Mouse (Mus musculus) hindbrain, embryonic 10.5 days (tissue): ENCODE data around the gene Mrpl55. TPM values are rescaled to one million over a fixed set of nuclear protein-coding genes. Genes with fewer than 3 reads are reported as not detected.
A peak's percentile ranks its signal among the peaks of the same experiment; 100 is the strongest.
"Not testable (repeated sequence)": the region's sequence is repeated elsewhere in the genome, so short reads cannot be mapped to it uniquely, and the experiment has no call there.

Source experiments
- DNase-seq: peaks from one replicate; pipeline ENCODE4 v3.0.0-alpha.2; 2017; ENCODE audit warnings: low spot score
- H3K27ac ChIP-seq: fragments of 300-500 bp; sonication (generic); 2 replicates; pipeline ENCODE4 v1.5.1; 2016; ENCODE audit warnings: mild to moderate bottlenecking, moderate library complexity
- H3K27me3 ChIP-seq: fragments of 300-500 bp; sonication (generic); 2 replicates; pipeline ENCODE4 v1.6.1; 2016; ENCODE audit warnings: mild to moderate bottlenecking; ENCODE audit not compliant: poor library complexity, insufficient read depth, severe bottlenecking
- H3K36me3 ChIP-seq: fragments of 300-500 bp; sonication (generic); 2 replicates; pipeline ENCODE4 v1.6.1; 2016; ENCODE audit warnings: mild to moderate bottlenecking, moderate library complexity
- H3K4me1 ChIP-seq: fragments of 300-500 bp; sonication (generic); replicated peaks from 2 replicates; pipeline ENCODE4 v1.6.1; 2016; ENCODE audit warnings: mild to moderate bottlenecking
- H3K4me3 ChIP-seq: fragments of 300-500 bp; sonication (generic); 2 replicates; pipeline ENCODE4 v1.5.1; 2016; ENCODE audit warnings: mild to moderate bottlenecking, moderate library complexity
- H3K9me3 ChIP-seq: fragments of 300-500 bp; sonication (generic); 2 replicates; pipeline ENCODE4 v1.6.1; 2016; ENCODE audit warnings: mild to moderate bottlenecking, moderate library complexity
- WGBS: fragments of 180-500 bp; shearing (Covaris S2); methylation state at CpG from one replicate; pipeline ENCODE4 v1.1.7; 2016; 5-methylcytosine and 5-hydroxymethylcytosine counted together
- polyA plus RNA-seq: library from polyadenylated mRNA; unstranded; fragments of >200 nt; fragmentation: Nextera tagmentation; extraction: Ambion mirVana; gene quantifications from 2 replicates; pipeline ENCODE4 v1.2.1, GENCODE M21; 2016

The Mrpl55 gene
- polyA plus RNA-seq, 1 experiment from 2014 or later = 129 TPM

DNA sequence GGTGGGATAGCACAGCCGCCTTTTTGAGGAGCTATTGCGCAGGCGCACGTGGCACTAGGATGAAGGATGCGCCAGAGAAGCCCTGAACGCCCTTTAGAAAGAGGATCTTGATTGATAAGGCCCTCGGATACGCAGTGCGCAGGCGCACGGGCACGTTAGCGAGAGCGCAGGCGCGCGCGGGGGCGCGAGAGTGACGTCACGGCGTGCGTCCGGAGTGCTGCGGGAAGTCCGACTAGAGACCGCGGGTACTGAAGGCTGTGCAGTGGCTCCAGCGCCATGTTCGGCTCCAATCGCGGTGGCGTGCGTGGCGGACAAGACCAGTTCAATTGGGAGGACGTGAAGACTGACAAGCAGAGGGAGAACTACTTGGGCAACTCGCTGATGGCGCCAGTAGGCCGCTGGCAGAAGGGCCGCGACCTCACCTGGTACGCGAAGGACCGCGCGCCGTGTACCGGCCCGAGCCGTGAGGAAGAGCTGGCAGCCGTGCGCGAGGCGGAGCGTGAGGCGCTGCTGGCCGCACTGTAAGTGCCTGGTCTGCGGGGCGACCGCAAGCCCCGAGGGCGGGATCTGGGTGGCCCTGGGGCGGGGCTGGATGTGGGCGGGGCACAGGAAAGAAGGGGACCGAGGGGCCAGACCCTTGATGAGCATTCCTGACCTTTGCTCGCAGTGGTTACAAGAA, 6.0 kb downstream of the Mrpl55 start, which contains the start of gene 2310033P09Rik:
TSS of gene 2310033P09Rik (plus strand) at position 169 of the 679 bp plus-strand sequence.
- Histone ChIP-seq H3K27ac (peak within 1 kb of the TSS; percentile 94), H3K9me3 (no peaks in the 10 kb centered on the region), H3K36me3 (peaks cover 76% of the 10 kb centered on the region), H3K4me1 (peaks cover 29% of the 10 kb centered on the region), H3K27me3 (no peaks in the 10 kb centered on the region), H3K4me3 (peak within 1 kb of the TSS; percentile 95)
- DNase-seq = peak; percentile 96
- under 1% methylated on average over 67 of the region's 67 CpGs for WGBS

DNA sequence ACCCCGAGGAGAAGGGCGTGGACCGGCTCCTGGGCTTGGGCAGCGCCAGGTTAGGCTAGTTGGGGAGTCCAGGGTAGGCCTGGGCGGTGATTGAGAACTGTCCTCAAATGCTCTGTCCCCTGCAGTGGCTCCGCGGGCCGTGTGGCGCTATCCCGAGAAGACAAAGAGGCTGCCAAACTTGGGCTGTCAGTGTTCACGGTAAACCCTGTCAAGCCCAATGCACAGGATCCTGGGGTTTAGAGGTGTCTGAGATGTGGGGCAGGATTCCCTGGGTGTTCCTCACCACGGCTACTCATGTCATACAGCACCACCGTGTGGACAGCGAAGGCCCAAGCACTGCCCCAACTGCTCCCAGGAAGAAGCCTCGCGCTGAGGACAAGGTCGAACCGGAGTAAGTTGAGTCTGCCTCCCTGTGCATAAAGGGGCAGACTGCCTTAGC, 6.7 kb downstream of the Mrpl55 start:
- WGBS = 12% methylated on average over 18 of the region's 18 CpGs
- DNase-seq = peak; percentile 73
- Histone ChIP-seq H3K9me3 (no peaks in the 10 kb centered on the region), H3K4me3 (peak overlapping the region; percentile 95), H3K27me3 (no peaks in the 10 kb centered on the region), H3K36me3 (peaks cover 79% of the 10 kb centered on the region), H3K4me1 (peaks cover 29% of the 10 kb centered on the region), H3K27ac (peak overlapping the region; percentile 94)

DNA sequence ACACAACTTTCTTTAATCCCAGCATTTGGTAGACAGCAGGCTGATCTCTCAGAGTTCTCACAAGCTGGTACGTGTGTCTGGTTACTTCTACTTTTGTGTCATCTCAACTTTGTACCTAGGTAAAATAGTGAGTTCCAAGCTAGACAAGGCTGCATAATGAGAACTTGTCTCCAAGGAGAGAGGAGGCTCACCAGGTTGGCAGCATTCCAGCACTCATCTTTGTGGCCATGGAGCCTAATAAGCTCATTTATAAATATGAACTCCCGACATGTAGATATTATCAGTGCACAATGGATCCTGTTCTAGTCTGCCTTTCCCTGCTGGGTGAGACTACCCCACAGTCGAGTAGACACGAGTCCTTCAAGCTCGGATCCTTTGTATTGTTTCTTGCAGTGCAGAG, 7.3 kb downstream of the Mrpl55 start:
- H3K36me3 ChIP-seq = peaks cover 79% of the 10 kb centered on the region
- 81% methylated on average over 5 of the region's 5 CpGs for WGBS
- no peak for DNase-seq
- no peaks in the 10 kb centered on the region for H3K27me3 ChIP-seq
- H3K27ac ChIP-seq = no peak overlapping the region; the same call in 1 of the 2 replicates
- peak overlapping the region; percentile 95 for H3K4me3 ChIP-seq
- no peaks in the 10 kb centered on the region for H3K9me3 ChIP-seq
- peaks cover 29% of the 10 kb centered on the region for H3K4me1 ChIP-seq

DNA sequence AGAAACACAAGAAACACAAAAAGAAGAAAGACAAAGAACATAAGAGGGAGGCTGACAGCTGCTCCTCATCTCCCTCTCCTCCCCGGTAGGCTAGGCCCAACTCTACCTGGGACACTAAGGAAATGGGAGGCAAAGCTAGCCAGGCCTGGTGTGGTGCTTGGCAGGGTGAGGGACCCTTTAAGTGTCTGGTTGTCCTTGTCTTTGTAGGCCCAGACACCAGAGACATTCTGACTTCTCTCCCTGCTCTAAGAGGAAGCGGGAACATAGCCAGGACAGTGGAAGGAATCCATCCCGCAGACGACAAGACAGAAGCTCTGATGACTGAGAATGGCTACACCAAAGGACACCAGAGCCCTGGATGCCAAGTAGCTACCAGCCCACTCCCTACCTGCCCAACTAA, 7.7 kb downstream of the Mrpl55 start:
- WGBS = 92% methylated on average over 4 of the region's 4 CpGs
- H3K27ac ChIP-seq = no peak overlapping the region
- H3K4me1 ChIP-seq = peaks cover 29% of the 10 kb centered on the region
- no peaks in the 10 kb centered on the region for H3K9me3 ChIP-seq
- H3K27me3 ChIP-seq = no peaks in the 10 kb centered on the region
- H3K4me3 ChIP-seq = no peak overlapping the region
- DNase-seq = no peak
- peaks cover 79% of the 10 kb centered on the region for H3K36me3 ChIP-seq

DNA sequence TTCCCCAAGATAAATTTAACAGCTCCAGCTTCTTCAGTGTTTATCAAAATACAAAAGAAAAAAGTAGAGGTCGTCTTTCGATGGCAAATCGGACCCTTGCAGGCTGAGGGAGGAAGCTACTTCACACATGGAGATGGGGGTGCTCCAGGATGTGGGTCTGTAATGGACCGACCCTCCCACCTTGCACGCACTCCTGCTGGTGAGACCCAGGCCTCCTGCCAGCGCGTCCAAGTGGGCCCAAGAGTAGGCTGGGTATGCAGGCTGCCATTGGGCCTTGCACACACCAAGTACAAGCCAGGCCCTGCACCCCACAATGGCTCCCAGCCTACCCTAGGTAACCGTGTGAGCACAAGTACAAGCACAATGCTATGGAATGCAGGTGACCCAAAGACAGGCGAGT, 9.3 kb downstream of the Mrpl55 start:
- peaks cover 77% of the 10 kb centered on the region for H3K36me3 ChIP-seq

DNA sequence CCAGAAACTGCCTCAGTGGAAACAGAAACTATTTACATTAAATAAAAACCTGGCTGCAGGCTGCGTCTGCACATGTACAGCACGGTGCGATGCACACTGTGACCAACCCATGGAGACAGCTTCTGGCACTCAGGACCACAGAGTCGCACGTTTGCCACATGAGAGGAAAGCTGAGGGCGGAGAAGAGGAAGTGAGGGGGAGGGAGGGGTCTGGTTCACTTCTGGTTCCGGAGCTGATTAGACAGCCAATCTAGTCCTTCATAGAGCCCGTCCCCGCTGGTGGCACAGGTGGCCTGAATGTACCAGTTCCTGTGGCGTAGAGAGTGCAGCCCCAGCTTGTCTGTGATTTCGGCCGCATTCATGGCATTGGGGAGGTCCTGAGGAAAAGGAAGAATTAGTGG, 10.0 kb downstream of the Mrpl55 start:
- H3K9me3 ChIP-seq, H3K4me3 ChIP-seq, DNase-seq, H3K27me3 ChIP-seq, H3K27ac ChIP-seq: not testable (repeated sequence)
- peaks cover 29% of the 10 kb centered on the region for H3K4me1 ChIP-seq
- 90% methylated on average over 12 of the region's 12 CpGs for WGBS
- peaks cover 80% of the 10 kb centered on the region for H3K36me3 ChIP-seq

More for the DNA sequence above, 9.3 kb downstream of the Mrpl55 start:
- not testable (repeated sequence) for H3K27ac ChIP-seq, DNase-seq, H3K9me3 ChIP-seq, H3K4me3 ChIP-seq, H3K27me3 ChIP-seq
- WGBS = 89% methylated on average over 9 of the region's 9 CpGs
- peaks cover 29% of the 10 kb centered on the region for H3K4me1 ChIP-seq

DNA sequence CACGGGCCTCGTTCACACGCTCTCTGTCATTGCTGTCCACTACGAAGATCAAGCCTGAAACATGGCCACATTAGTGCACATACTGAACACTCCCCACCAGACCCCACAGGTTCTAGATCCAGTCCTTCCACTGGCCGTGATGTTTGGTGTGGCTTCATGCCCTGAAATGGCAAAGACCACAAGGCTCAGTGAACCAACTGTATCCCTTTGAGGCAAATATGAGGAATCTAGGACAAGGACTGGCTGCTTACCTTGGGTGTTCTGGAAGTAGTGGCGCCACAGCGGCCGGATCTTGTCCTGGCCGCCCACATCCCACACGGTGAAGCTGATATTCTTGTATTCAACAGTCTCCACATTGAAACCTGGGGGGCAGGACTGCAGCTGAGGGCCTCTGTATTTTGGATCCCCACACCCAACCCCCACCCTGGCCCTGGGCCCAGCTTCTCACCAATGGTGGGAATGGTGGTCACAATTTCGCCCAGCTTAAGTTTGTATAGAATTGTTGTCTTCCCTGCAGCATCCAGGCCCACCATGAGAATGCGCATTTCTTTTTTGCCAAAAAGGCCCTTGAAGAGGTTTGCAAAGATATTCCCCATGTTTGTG, 10.7 kb downstream of the Mrpl55 start:
- no peak for DNase-seq
- no peak overlapping the region for H3K27ac ChIP-seq
- H3K27me3 ChIP-seq = no peaks in the 10 kb centered on the region
- H3K4me1 ChIP-seq = peaks cover 27% of the 10 kb centered on the region
- H3K36me3 ChIP-seq = peaks cover 87% of the 10 kb centered on the region
- H3K4me3 ChIP-seq = no peak overlapping the region
- 95% methylated on average over 12 of the region's 12 CpGs for WGBS
- H3K9me3 ChIP-seq = no peaks in the 10 kb centered on the region

DNA sequence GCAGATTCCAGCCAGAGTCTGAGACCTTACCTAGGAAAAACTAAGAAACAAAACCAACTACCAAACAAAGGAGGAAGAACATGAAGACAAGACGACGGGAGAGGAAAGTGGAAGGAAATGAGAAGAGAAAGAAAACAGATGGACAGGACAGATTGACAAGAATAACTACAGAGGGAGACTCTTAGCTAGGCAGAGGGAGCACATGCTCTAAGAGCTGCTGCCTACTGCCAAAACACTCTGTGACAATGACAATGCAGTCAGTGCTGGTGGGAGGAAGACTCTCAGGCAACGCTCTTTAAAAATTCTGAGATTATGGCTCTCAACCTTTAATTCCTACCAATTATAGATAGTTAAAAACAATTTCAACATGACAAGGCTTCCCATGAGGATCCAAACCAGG, 14.7 kb downstream of the Mrpl55 start:
- Histone ChIP-seq H3K36me3 (peaks cover 93% of the 10 kb centered on the region), H3K4me1 (peaks cover 14% of the 10 kb centered on the region; the same call in 1 of the 2 replicates)

DNA sequence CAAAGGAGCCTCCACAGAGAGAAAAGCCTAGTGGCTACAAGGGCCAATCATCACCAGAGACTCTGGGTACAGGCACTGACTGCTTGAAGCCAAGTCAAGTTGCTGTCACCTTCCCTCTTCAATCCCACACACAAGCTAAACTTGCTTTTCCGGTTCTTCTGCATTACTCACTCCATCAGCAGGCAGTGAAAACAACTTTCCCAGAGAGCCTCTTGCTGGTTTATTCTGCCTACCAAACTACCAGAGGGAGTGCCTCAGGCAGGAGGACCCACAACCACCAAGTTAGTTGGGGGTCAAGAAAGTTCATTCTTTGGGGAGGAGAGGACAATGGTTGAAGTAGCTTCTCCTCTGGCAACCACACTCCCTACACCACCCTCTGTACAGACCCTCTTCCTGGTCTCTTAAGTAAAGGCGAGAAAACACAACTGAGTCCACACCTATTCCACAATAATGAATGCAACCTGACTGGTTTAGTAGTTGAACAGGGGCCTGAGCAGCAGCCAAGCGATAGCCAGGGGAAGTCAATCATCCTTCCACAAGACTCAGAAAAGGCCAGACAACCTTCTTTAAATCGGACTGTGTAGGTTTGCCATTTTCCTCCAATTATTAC, 16.2 kb downstream of the Mrpl55 start:
- Histone ChIP-seq H3K4me1 (peaks cover 14% of the 10 kb centered on the region; the same call in 1 of the 2 replicates), H3K36me3 (peaks cover 87% of the 10 kb centered on the region), H3K27me3 (no peaks in the 10 kb centered on the region), H3K27ac (no peak overlapping the region), H3K9me3 (no peaks in the 10 kb centered on the region), H3K4me3 (no peak overlapping the region)
- DNase-seq = no peak
- WGBS = 83% methylated on average over 4 of the region's 4 CpGs

More for the DNA sequence above, 14.7 kb downstream of the Mrpl55 start:
- Histone ChIP-seq H3K4me3 (no peak overlapping the region), H3K27me3 (no peaks in the 10 kb centered on the region), H3K27ac (no peak overlapping the region), H3K9me3 (no peaks in the 10 kb centered on the region)
- WGBS = 86% methylated on average over 3 of the region's 3 CpGs
- DNase-seq = no peak

DNA sequence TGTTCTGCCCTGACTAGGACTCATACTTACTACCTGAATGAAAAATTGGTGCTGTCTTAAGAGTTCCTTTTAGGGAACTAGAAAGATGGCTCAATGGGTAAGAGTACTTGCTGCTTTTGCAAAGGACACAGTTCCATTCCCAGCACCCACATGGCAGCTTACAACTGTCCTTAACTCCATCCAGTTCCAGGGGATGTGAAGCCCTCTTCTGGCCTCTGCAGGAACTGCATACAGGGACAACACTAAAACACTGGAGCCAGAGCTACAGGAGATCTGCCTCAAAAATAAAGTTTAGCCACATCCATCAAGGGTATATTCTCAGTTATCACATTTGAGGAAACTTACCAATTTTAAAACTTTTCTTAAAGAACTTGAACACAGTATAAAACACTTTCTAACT, 16.8 kb downstream of the Mrpl55 start:
- H3K4me3 ChIP-seq = no peak overlapping the region
- H3K9me3 ChIP-seq = no peaks in the 10 kb centered on the region
- peak; percentile 38 for DNase-seq
- peaks cover 89% of the 10 kb centered on the region for H3K36me3 ChIP-seq
- no peaks in the 10 kb centered on the region for H3K27me3 ChIP-seq
- H3K4me1 ChIP-seq = peaks cover 14% of the 10 kb centered on the region; the same call in 1 of the 2 replicates
- no peak overlapping the region for H3K27ac ChIP-seq

DNA sequence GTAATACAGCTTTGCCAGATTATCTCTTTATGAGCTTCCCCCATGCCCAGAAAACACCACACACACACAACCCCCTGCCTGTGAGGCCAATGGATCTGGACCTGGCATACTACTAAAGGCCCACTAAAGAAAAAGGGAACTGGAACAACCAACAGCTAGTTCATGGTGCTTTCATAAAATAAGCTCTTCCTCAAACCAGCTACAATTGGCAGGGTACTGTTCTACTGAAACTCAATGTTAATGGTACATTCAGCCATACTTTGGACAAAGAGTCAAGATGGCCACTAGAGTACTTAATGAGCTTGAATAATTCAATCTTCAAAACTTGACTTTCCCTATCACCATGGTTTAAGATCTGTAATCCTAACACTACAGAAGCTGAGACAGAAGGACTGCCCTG, 19.3 kb downstream of the Mrpl55 start:
- no peak overlapping the region for H3K4me3 ChIP-seq
- no peak overlapping the region for H3K27ac ChIP-seq
- H3K27me3 ChIP-seq = no peaks in the 10 kb centered on the region
- H3K36me3 ChIP-seq = peaks cover 71% of the 10 kb centered on the region
- no peaks in the 10 kb centered on the region for H3K9me3 ChIP-seq
- DNase-seq = no peak
- H3K4me1 ChIP-seq = peaks cover 32% of the 10 kb centered on the region

DNA sequence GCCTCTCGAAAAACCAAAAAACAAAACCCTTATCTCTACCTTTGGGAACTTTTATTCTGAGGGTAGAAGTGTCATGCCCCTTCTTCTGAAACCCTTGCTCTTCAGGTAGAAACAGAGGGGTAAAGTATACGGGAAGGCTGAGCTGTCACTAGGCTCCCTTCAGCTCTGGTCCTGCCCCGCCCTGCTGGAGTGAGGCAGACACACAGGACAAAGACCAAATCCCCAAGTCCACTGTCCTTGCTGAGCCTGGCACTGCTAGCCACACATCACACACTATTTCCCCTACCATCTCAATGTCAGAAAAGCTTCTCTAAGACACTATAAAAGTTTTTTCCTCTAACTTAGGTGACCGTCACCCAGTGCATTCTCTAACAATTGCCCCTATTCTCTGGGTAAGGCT, 20.0 kb downstream of the Mrpl55 start:
- peaks cover 39% of the 10 kb centered on the region for H3K4me1 ChIP-seq
- H3K4me3 ChIP-seq = no peak overlapping the region
- H3K9me3 ChIP-seq = no peaks in the 10 kb centered on the region
- H3K36me3 ChIP-seq = peaks cover 64% of the 10 kb centered on the region
- no peak for DNase-seq
- no peak overlapping the region for H3K27ac ChIP-seq
- H3K27me3 ChIP-seq = no peaks in the 10 kb centered on the region
- WGBS = 95% methylated on average over 4 of the region's 4 CpGs

DNA sequence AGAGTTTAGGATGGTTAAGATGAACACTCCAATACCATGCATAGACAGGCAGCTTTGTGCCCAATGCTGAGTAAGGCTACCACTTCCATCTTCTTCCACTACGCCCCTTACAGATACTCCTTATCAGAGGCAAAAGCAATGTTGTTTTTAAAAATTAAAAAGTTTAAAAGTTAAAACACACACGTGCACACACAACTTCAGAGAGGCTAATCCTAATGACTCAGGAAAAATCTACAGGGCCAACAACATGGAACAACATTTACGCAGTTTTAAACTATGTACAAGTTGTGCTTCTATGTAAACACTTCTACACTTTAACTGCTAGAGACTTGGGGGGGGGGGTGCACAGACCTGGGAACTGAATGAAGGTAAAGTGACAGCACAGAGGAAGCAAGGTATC, 21.7 kb downstream of the Mrpl55 start:
- Histone ChIP-seq H3K4me1 (peaks cover 41% of the 10 kb centered on the region), H3K27ac (no peak overlapping the region), H3K9me3 (no peaks in the 10 kb centered on the region), H3K27me3 (no peaks in the 10 kb centered on the region), H3K36me3 (peaks cover 47% of the 10 kb centered on the region), H3K4me3 (no peak overlapping the region)
- DNase-seq = no peak
- WGBS = 95% methylated on average over 3 of the region's 3 CpGs
